Mouse (Mus musculus) natural killer cell, adult 2 months (primary cell): ENCODE data around the gene Il16.

Experiments used
- DNase-seq, 2 experiments: peaks; one replicate each; pipeline ENCODE4 v3.0.0; 2022; ENCODE audit warnings: low spot score in 2 of 2

Il16 gene

GRCm38 (mm10) chr7:83645476-83645875, 100.0 kb downstream of the Il16 start:
- DNase-seq = peak in 1 of 2 experiments; percentile 77

- DNase-seq = no peak
Measured at GRCm38 (mm10) chr7:83644761-83645160, 100.8 kb downstream of the Il16 start.

GRCm38 (mm10) chr7:83643581-83643980, 101.9 kb downstream of the Il16 start:
- no peak for DNase-seq

- DNase-seq = no peak
Measured at GRCm38 (mm10) chr7:83641163-83641562, 104.4 kb downstream of the Il16 start.

- no peak for DNase-seq
Measured at GRCm38 (mm10) chr7:83640581-83640980, 104.9 kb downstream of the Il16 start.

- peak in 1 of 2 experiments; percentile 76 for DNase-seq
Measured at GRCm38 (mm10) chr7:83639084-83639483, 106.4 kb downstream of the Il16 start.

- no peak for DNase-seq
Measured at GRCm38 (mm10) chr7:83637781-83638583, 107.5 kb downstream of the Il16 start.

- no peak for DNase-seq
Measured at GRCm38 (mm10) chr7:83636425-83636824, 109.1 kb downstream of the Il16 start.

- DNase-seq = no peak
Measured at GRCm38 (mm10) chr7:83635726-83636125, 109.8 kb downstream of the Il16 start.

GRCm38 (mm10) chr7:83633856-83634255, 111.7 kb downstream of the Il16 start:
- DNase-seq = no peak

GRCm38 (mm10) chr7:83632682-83633120, 112.8 kb downstream of the Il16 start:
- no peak for DNase-seq

GRCm38 (mm10) chr7:83631828-83632681, 113.5 kb downstream of the Il16 start, which contains the start of gene Stard5:
Stard5 (plus strand) TSS chr7:83631959.
- DNase-seq = peak; percentile 76 to 84

- DNase-seq = no peak
Measured at GRCm38 (mm10) chr7:83631073-83631827, 114.3 kb downstream of the Il16 start.

GRCm38 (mm10) chr7:83627369-83627768, 118.2 kb downstream of the Il16 start:
- no peak for DNase-seq

- no peak for DNase-seq
Measured at GRCm38 (mm10) chr7:83626557-83627257, 118.8 kb downstream of the Il16 start.

- DNase-seq = no peak
Measured at GRCm38 (mm10) chr7:83624065-83624464, 121.5 kb downstream of the Il16 start.

GRCm38 (mm10) chr7:83622582-83622981, 122.9 kb downstream of the Il16 start:
- DNase-seq = no peak

- no peak for DNase-seq
Measured at GRCm38 (mm10) chr7:83618709-83619108, 126.8 kb downstream of the Il16 start.

GRCm38 (mm10) chr7:83616268-83616667, 129.3 kb downstream of the Il16 start:
- DNase-seq = peak in 1 of 2 experiments; percentile 12

- DNase-seq = peak in 1 of 2 experiments; percentile 29
Measured at GRCm38 (mm10) chr7:83615815-83616214, 129.7 kb downstream of the Il16 start.

- no peak for DNase-seq
Measured at GRCm38 (mm10) chr7:83615272-83615671, 130.3 kb downstream of the Il16 start.
